Mouse (Mus musculus) heart, embryonic 10.5 days (tissue): ENCODE data around the gene Npsr1. TPM values are rescaled to one million over a fixed set of nuclear protein-coding genes. Genes with fewer than 3 reads are reported as not detected.

Source experiments
- DNase-seq: peaks from one replicate; pipeline ENCODE4 v3.0.0-alpha.2; 2017; ENCODE audit warnings: low spot score
- H3K27ac ChIP-seq: fragments of 300-500 bp; sonication (generic); 2 replicates; pipeline ENCODE4 v1.5.1; 2016; ENCODE audit warnings: mild to moderate bottlenecking
- H3K27me3 ChIP-seq: fragments of 300-500 bp; sonication (generic); 2 replicates; pipeline ENCODE4 v1.6.1; 2016; ENCODE audit warnings: mild to moderate bottlenecking; ENCODE audit not compliant: poor library complexity, insufficient read depth, severe bottlenecking
- H3K36me3 ChIP-seq: fragments of 300-500 bp; sonication (generic); 2 replicates; pipeline ENCODE4 v1.6.1; 2016; ENCODE audit warnings: mild to moderate bottlenecking, moderate library complexity
- H3K4me1 ChIP-seq: fragments of 300-500 bp; sonication (generic); 2 replicates; pipeline ENCODE4 v1.6.1; 2016; ENCODE audit warnings: mild to moderate bottlenecking
- H3K4me3 ChIP-seq: fragments of 300-500 bp; sonication (generic); 2 replicates; pipeline ENCODE4 v1.5.1; 2016; ENCODE audit warnings: mild to moderate bottlenecking, moderate library complexity
- H3K9me3 ChIP-seq: fragments of 300-500 bp; sonication (generic); 2 replicates; pipeline ENCODE4 v1.6.1; 2016; ENCODE audit warnings: mild to moderate bottlenecking, moderate library complexity
- WGBS: fragments of 180-500 bp; shearing (Covaris S2); methylation state at CpG from one replicate; pipeline ENCODE4 v1.1.7; 2016; 5-methylcytosine and 5-hydroxymethylcytosine counted together
- polyA plus RNA-seq: library from polyadenylated mRNA; unstranded; fragments of >200 nt; fragmentation: Nextera tagmentation; extraction: Ambion mirVana; gene quantifications from 2 replicates; pipeline ENCODE4 v1.2.1, GENCODE M21; 2016

Npsr1 gene
- polyA plus RNA-seq, result 0.18 TPM in 1 of 2 replicates, not detected in the other

DNA sequence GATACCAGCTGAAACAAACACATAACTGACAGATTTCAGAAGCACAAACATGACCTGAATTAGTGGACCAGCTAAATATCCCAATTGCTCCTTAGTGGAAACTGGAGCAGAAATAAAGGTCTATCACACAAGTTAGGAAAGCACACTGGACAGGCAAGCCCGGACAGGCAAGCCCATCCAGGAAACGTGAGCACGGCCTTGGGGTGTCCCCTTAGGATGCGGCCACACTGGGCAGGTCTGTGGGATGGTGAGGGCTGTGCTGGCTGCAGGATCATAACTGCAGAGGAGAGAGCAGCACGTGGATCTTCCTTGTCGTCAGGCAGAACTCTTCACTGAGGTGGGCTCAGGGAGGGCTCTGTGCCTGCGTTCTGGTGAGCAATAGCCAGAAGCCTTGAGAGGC lies at the start of gene Npsr1:
TSS of gene Npsr1 (plus strand) at position 301 of the 400 bp plus-strand sequence.
- Histone ChIP-seq H3K9me3 (no peaks in the 10 kb centered on the region), H3K36me3 (no peaks in the 10 kb centered on the region), H3K27ac (no peak within 1 kb of the TSS), H3K4me1 (peaks cover 2% of the 10 kb centered on the region; the same call in 1 of the 2 replicates), H3K4me3 (no peak within 1 kb of the TSS), H3K27me3 (no peaks in the 10 kb centered on the region)
- DNase-seq, result no peak
- WGBS, result 68% methylated on average over 7 of the region's 7 CpGs

DNA sequence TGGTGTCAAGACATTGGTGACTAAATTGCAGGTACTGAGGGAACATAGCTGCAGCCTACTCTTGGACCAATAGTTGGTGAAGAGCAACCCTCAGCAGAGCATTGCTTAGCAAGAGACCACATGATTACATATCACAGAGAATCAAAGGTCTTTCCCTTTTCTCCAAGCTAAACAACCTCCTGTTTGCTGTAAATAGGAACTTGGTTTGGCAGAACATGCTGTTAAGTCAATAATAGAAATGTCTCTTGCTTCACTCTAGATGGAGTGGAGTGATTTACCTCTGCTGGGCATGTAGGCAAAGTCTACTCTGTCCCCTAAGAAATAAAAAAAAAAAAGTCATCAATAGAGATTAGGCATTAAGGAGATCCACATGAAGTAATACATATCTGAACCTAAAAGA lies 46.3 kb upstream of the Npsr1 start:
- H3K9me3 ChIP-seq, result no peaks in the 10 kb centered on the region
- H3K27ac ChIP-seq, result no peak overlapping the region
- no peak for DNase-seq
- no peaks in the 10 kb centered on the region for H3K4me1 ChIP-seq
- no peak overlapping the region for H3K4me3 ChIP-seq
- no peaks in the 10 kb centered on the region for H3K36me3 ChIP-seq
- H3K27me3 ChIP-seq, result no peaks in the 10 kb centered on the region

- DNase-seq, result no peak
- Histone ChIP-seq H3K36me3 (no peaks in the 10 kb centered on the region), H3K27me3 (no peaks in the 10 kb centered on the region), H3K4me3 (no peak overlapping the region), H3K4me1 (no peaks in the 10 kb centered on the region), H3K27ac (no peak overlapping the region), H3K9me3 (no peaks in the 10 kb centered on the region)
These were observed 34.5 kb upstream of the Npsr1 start for GRCm38 (mm10) chr9:24063251-24063650.

DNA sequence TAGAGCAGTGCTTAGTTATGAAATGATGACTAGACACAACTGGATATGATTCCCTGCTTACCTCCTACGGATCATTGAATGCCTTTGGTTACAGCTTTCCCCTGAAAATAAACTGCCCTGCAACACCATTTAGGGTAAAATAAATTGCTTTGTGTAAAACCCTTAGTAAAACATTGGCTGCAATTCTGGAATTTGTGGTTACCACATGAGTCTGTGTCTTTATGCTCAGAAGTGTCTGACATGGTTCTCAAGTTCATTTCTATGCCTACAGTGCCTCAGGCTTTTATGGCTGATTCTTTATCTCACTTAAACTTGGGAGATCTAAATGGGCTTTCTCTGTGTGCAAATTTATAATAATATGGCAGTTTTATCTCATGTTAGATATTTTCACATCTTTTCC lies 26.1 kb upstream of the Npsr1 start:
- Histone ChIP-seq H3K27me3 (no peaks in the 10 kb centered on the region), H3K27ac (no peak overlapping the region), H3K4me1 (no peaks in the 10 kb centered on the region), H3K36me3 (no peaks in the 10 kb centered on the region), H3K4me3 (no peak overlapping the region), H3K9me3 (no peaks in the 10 kb centered on the region)
- DNase-seq, result no peak
- 81% methylated on average over 1 of the region's 1 CpGs for WGBS

DNA sequence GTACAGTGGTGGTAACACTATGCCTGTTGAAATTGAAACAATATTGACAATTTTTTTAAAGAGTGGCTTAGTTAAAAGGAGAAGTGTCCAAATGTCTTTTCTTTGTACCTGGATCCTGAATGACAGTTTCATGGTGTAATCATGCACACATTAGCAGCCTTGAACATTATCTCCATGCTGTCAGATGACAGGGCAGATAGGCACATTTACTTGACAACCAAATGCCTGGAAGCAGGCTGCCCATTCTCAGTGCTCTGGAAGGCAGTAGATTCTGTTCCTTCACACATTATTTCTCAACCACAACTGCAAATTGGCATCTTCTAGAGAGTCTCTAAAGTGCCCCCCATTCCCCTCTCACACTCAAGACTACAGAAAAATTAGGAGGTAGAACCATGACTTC lies 20.2 kb upstream of the Npsr1 start:
- Histone ChIP-seq H3K9me3 (no peaks in the 10 kb centered on the region), H3K4me1 (no peaks in the 10 kb centered on the region), H3K27me3 (no peaks in the 10 kb centered on the region), H3K27ac (no peak overlapping the region), H3K36me3 (no peaks in the 10 kb centered on the region), H3K4me3 (no peak overlapping the region)
- no peak for DNase-seq

DNA sequence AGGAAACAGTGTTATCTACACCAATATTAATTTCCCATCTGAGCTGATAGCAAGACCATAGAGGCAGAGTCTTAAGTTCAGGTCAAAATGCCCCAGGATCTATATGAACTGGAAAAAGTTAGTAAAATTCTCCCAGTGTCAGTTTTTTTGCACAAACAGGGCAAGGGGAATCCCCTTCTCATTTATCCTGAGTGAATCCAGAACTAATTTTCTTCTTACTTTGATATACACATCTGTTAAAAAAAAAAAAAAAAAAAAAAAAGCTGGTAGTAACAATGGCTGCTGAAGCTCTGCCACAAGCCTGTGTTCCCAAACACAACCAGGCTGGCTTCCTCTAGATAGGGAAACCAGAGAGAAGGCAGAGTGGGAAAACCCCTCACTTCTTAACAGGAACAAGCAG lies 5.9 kb upstream of the Npsr1 start:
- Histone ChIP-seq H3K4me3 (no peak overlapping the region), H3K4me1 (no peaks in the 10 kb centered on the region), H3K36me3 (no peaks in the 10 kb centered on the region), H3K9me3 (no peaks in the 10 kb centered on the region), H3K27me3 (no peaks in the 10 kb centered on the region), H3K27ac (no peak overlapping the region)
- DNase-seq, result no peak

- Histone ChIP-seq H3K9me3 (no peaks in the 10 kb centered on the region), H3K4me3 (no peak overlapping the region), H3K36me3 (no peaks in the 10 kb centered on the region), H3K4me1 (peaks cover 2% of the 10 kb centered on the region; the same call in 1 of the 2 replicates), H3K27me3 (no peaks in the 10 kb centered on the region), H3K27ac (no peak overlapping the region)
- WGBS, result 76% methylated on average over 2 of the region's 2 CpGs
- DNase-seq, result no peak
These were observed 730 bp downstream of the Npsr1 start for GRCm38 (mm10) chr9:24098526-24098925.

DNA sequence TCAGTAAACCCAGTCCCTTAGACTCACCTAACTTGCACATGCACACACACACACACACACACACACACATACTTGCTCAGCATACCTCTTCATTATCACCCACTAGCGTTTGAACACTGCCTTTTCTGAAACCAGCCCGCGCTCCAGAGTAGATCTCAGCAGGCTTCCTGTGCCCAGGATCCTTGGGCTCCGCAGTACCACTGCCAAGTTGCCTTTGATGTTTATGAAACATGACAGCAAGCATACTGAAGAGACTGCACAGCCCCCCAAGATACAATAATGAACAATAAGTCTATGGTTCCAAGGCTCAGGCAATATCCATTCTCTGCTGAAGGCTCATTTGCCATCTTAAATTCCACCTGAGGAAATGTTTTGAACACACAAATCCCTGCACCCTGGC lies 1.8 kb downstream of the Npsr1 start:
- no peaks in the 10 kb centered on the region for H3K9me3 ChIP-seq
- H3K27me3 ChIP-seq, result no peaks in the 10 kb centered on the region
- DNase-seq, result no peak
- H3K27ac ChIP-seq, result no peak overlapping the region
- no peaks in the 10 kb centered on the region for H3K36me3 ChIP-seq
- WGBS, result 76% methylated on average over 4 of the region's 4 CpGs
- H3K4me3 ChIP-seq, result no peak overlapping the region
- H3K4me1 ChIP-seq, result peaks cover 2% of the 10 kb centered on the region; the same call in 1 of the 2 replicates

- Histone ChIP-seq H3K4me1 (no peaks in the 10 kb centered on the region), H3K4me3 (no peak overlapping the region), H3K27ac (no peak overlapping the region), H3K27me3 (no peaks in the 10 kb centered on the region), H3K9me3 (no peaks in the 10 kb centered on the region), H3K36me3 (no peaks in the 10 kb centered on the region)
- no peak for DNase-seq
- 40% methylated on average over 4 of the region's 4 CpGs for WGBS
These were observed 21.6 kb downstream of the Npsr1 start for GRCm38 (mm10) chr9:24119423-24119822.

- Histone ChIP-seq H3K4me3 (no peak overlapping the region), H3K27ac (no peak overlapping the region), H3K27me3 (no peaks in the 10 kb centered on the region), H3K4me1 (no peaks in the 10 kb centered on the region), H3K9me3 (no peaks in the 10 kb centered on the region), H3K36me3 (no peaks in the 10 kb centered on the region)
- WGBS, result 82% methylated on average over 1 of the region's 1 CpGs
- no peak for DNase-seq
These were observed 35.3 kb downstream of the Npsr1 start for GRCm38 (mm10) chr9:24133142-24133541.

- Histone ChIP-seq H3K27me3 (no peaks in the 10 kb centered on the region), H3K9me3 (no peaks in the 10 kb centered on the region)
These were observed 38.6 kb downstream of the Npsr1 start for GRCm38 (mm10) chr9:24136354-24136753.

GRCm38 (mm10) chr9:24144341-24144740 lies 46.5 kb downstream of the Npsr1 start:
- no peak for DNase-seq
- no peak overlapping the region for H3K4me3 ChIP-seq
- no peaks in the 10 kb centered on the region for H3K36me3 ChIP-seq
- H3K9me3 ChIP-seq, result no peaks in the 10 kb centered on the region
- H3K27ac ChIP-seq, result no peak overlapping the region
- H3K27me3 ChIP-seq, result no peaks in the 10 kb centered on the region
- WGBS, result 73% methylated on average over 2 of the region's 2 CpGs
- H3K4me1 ChIP-seq, result no peaks in the 10 kb centered on the region

More at GRCm38 (mm10) chr9:24136354-24136753, 38.6 kb downstream of the Npsr1 start:
- Histone ChIP-seq H3K4me1 (no peaks in the 10 kb centered on the region), H3K27ac (no peak overlapping the region), H3K4me3 (no peak overlapping the region), H3K36me3 (no peaks in the 10 kb centered on the region)
- no peak for DNase-seq

GRCm38 (mm10) chr9:24157208-24157607 lies 59.4 kb downstream of the Npsr1 start:
- Histone ChIP-seq H3K9me3 (no peaks in the 10 kb centered on the region), H3K36me3 (no peaks in the 10 kb centered on the region), H3K4me3 (no peak overlapping the region), H3K27ac (no peak overlapping the region), H3K27me3 (no peaks in the 10 kb centered on the region), H3K4me1 (no peaks in the 10 kb centered on the region)
- no peak for DNase-seq
- WGBS, result 70% methylated on average over 1 of the region's 1 CpGs

GRCm38 (mm10) chr9:24160409-24160808 lies 62.6 kb downstream of the Npsr1 start:
- no peak overlapping the region for H3K27ac ChIP-seq
- H3K4me3 ChIP-seq, result no peak overlapping the region
- no peaks in the 10 kb centered on the region for H3K36me3 ChIP-seq
- DNase-seq, result no peak
- no peaks in the 10 kb centered on the region for H3K9me3 ChIP-seq
- whole genome bisulfite sequencing, result 53% methylated on average over 1 of the region's 1 CpGs
- H3K27me3 ChIP-seq, result no peaks in the 10 kb centered on the region
- no peaks in the 10 kb centered on the region for H3K4me1 ChIP-seq
